Mouse (Mus musculus): ENCODE results near the gene Foxs1.

DNA sequence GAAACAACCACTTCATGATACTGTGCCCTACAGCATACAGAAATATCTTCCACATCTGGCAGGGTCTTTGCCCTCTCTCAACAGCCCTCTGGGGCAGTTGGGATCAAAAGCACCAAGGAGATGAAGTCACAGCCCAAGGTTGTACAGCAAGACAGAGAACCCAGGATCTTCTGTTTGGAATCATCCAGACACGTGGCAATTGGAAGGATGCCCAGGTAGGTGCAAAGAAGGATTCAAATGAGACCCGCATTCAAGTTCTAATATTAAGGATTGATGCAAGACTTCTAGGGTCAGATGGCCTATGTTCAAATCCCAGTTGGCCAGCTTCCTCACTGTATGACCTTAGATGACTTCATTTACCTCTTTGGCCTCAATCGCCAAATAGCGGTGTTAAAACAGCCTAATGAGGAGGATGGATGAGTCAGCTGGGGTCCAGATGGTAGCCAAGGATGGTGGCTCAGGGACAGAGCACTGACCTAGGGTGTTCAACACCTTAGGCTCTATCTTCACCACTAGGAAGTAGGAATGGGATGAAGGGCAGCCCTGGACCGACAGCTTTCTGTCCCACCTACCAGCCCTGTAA lies 15.5 kb upstream of the Foxs1 start:
- TF ChIP-seq CTCF (conservative IDR thresholded peaks at IDR 0.05; ENCODE audit: insufficient read depth, insufficient read length, low read depth, low read length) (no peak), POLR2A (IDR thresholded peaks at IDR 0.05; ENCODE audit: low read depth, low read length) (no peak)

All from kidney, adult 2 months (tissue).